Mouse (Mus musculus) R1 (cell line): ENCODE measurements at regions not wholly inside any gene's neighbourhood (a gene's known extent, or its start where the extent isn't known, plus 50 kb on each side); places are given as distances from the start of the nearest gene placed in this dataset.

Experiments used
- DNase-seq: peaks from one replicate; pipeline ENCODE4 v3.0.0-alpha.2; 2018; ENCODE audit warnings: low read depth, low spot score

DNA sequence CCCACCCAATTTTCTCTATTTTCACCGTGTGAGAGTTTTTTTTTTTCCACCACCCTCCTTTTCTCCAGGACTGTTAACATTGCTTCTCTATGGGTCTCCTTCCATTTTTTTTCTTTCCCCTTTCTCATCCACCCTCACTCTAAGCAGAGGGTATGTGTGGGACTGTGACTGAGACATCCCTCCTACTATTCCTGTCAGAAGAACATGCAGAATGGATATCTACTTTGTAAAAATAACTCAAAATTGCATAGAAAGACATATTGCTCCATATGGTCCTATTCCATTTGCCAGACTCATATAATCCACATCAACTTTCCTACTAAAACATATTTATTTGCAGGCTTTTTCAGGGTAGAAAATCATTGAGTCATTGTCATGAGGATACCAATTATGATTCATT lies 135.3 kb upstream of the Pabpc4l start:
- DNase-seq = no peak

DNA sequence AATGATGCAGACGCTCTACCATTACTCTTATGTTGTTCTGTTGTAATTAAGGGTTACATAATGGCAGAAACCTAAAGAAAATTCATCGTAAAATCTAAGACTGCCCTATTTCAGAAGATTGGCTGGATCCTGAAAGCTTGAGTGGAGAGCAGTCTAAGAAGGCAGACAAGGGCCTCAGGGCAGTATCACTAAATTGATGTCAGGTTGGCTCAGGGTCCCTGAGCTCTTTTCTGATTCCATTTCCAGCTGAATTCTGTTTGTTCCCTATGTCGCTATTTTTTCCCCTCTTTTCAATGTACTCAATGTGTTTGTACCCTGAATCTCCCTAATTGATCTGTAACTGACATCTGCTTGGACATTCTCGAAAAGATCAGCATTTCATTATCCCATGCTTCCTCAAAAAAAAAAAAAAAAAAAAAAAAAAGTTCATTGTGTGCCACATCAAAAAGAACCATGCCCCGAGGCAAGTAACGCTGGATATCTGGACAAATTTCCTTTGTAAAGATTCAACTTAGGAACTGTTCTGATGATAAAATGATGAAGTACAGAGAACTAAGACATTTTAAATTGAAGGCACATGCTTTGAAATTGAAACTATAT lies 118.7 kb upstream of the Pabpc4l start:
- DNase-seq = no peak

DNA sequence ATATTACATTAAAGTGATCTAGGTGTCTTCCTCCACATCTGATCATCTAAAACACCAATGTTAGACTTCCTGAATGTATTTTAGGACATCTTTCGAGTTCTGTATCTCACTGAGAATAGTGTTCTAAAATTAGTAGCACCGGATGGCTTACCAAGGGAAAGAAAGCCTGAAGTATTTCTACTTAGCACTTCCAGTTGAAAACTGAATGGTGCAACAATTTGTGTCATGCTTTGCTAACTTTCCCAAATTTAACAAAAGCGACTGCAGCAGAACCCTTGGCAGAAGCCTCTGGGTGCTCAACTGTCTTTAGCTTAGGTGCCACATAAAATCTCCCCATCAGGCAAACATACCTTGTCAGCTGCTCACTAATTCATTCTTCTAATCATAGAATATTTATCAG lies 105.6 kb upstream of the Pabpc4l start:
- DNase-seq = no peak

DNA sequence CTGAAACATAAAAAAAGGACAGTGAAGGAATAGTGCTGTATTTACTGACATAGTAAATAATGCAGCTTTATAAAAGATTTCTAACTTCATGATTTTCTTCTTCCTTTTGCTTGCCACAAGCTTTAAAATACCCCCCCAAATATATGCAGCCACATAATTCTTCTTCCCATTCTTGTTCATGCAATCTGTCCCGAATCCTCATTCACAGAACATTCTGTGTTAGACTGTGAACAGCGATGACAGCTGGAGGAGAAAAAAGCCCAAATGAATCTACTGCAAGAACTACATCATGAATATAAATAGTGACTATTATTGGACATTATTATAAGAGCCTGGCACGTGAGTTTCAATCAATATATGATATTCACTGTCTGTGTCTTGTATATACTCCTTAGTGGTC lies 90.6 kb upstream of the Pabpc4l start:
- DNase-seq = no peak

DNA sequence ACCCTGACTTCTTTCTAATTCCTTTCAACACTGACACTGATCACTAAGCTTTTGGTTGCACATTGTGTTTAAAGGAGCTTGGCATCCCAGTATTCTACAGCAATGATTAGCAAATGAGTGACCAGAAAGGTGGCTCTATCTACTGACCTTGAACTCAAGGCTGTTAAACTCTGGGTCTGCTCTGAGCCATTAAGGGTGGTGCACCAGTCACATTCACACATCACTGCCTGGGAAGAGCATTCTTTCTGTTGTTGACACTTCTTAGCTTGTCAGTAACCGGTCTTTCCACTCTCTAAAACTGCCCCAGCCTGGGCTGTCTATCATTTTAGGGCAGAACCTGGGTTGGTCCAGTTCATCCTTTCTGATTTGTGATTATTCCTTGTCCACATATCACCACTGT lies 63.1 kb upstream of the Pabpc4l start:
- DNase-seq = peak; percentile 64

DNA sequence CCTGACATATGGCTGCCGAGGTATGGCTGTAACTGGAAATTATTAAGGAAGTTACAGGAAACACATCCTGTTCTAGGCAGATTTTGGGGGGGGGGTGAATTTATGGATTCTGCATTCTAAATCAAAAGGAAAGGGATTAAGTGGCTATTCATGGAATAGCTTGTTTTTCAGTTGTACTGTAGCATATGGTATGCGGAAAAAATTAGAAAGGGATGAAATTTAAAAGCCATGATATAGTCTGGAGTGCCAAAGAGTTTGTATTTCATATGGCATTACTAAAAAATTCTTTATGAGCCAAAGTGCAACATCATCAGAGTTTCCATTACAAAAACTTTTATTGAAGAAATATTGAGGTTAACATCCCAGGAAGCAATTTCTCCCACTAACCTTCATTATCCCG lies 55.7 kb upstream of the Pabpc4l start:
- no peak for DNase-seq
